Mouse (Mus musculus): ENCODE data around the gene Slc16a5. TPM values are rescaled to one million over a fixed set of nuclear protein-coding genes. Genes with fewer than 3 reads are reported as not detected.

Gene Slc16a5
- polyA plus RNA-seq, 1 experiment from 2014 or later = 0.09 TPM

DNA sequence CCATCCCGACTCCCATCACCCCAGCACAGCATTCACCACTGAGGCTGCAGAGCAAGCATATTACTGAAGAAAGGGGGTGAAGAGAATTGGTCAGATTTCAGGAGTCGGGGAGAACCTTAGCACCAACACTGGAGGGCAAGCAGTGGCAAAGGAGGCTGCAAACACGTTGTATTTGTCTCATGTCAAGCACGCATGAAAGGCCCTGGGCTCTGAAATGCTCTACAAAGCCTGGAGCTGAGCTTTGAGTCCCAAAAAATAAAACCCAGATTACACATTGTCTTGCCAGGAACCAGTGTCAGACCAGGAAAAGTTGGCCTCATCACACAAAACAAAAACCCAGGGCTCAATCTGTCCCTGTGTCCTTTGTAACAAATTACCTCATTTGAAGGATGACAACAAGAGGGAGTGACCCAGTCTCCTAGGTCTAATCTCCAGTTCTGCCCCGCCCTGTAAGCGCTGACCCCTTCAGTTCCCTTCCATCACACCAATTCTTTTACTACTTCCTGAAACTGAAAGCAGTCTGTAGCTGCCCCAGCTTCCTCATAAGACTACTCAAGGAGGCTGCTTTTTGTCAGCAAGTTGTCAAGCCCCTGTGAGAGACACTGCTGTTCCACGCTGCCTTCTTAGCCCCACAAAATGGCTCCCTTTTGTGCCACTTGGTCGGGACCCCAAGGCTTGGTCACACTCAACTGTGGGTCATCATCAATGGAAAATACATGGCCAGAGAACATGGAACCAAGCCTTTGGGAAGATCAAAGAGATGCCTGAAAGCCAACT, 50.3 kb downstream of the Slc16a5 start:
- H3K4me1 ChIP-seq = peaks cover 44% of the 10 kb centered on the region
- peak overlapping the region; percentile 90 for H3K4me2 ChIP-seq (replicated peaks)
- 21% methylated on average over 8 of the region's 8 CpGs for WGBS
- peak overlapping the region; percentile 95 for H3K4me3 ChIP-seq
- H3K36me3 ChIP-seq = peaks cover 4% of the 10 kb centered on the region
- H3K27me3 ChIP-seq (replicated peaks) = no peaks in the 10 kb centered on the region
- no peak for ATAC-seq (ENCODE audit: low FRiP score, low read depth)
- 0 out of 2 replicates have a peak overlapping the region, but pooled peaks have one; percentile 37 for H3K27ac ChIP-seq
- H3K9ac ChIP-seq = peak overlapping the region; percentile 99
- no peaks in the 10 kb centered on the region for H3K9me3 ChIP-seq

DNA sequence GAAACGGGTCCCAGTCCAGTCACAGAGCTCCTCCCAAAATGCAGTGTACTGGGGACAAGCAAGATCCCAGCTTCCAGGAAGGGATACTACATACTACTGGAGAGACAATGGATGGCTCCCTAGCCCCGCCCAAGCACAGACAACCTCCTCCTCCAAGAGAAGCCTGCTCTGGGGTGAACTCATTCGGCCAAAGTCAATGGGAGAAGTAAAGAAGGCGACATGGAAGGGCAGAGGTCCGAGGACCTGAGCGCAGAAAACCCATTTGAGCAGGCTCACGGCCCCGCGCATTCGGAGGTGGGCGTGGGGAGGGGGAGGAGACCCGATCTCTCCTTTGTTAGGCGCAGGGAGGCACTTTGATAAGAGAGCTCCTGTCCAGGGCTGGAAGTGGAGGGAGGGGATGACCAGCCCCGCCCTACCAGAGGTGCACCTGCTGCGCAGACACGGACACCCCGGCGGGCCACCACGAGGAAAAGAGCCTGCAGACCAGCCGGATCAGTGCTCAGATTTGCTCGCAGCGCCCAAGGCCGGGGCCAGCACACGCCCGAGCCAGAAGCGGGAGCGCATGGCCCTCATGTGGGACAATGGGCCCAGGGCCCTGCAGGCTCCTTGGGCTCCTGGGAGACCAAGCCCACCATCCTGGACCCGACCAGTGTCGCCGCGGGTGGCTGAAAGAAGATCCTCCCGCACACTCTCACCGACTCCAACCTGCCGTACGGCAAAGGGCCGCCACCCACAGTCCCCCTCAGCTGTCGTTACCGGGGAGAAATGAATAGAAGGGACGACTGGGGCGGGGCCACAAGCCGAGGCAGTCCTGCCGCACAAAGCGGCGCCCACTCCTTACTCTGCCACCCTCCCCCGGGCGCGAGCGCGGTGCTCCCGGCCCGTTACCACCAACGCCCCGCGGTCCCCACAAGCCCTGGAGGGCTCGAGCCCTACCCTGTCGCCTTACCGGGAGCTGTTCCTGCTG, 51.3 kb downstream of the Slc16a5 start:
- Histone ChIP-seq H3K9ac (peak overlapping the region; percentile 99), H3K4me2 (replicated peaks) (peak overlapping the region; percentile 90), H3K27me3 (replicated peaks) (no peaks in the 10 kb centered on the region), H3K27ac (peak overlapping the region; percentile 58), H3K9me3 (no peaks in the 10 kb centered on the region), H3K4me3 (peak overlapping the region; percentile 95), H3K4me1 (peaks cover 38% of the 10 kb centered on the region), H3K36me3 (peaks cover 4% of the 10 kb centered on the region)
- ATAC-seq (ENCODE audit: low FRiP score, low read depth) = peak; percentile 78
- WGBS = under 1% methylated on average over 57 of the region's 57 CpGs

DNA sequence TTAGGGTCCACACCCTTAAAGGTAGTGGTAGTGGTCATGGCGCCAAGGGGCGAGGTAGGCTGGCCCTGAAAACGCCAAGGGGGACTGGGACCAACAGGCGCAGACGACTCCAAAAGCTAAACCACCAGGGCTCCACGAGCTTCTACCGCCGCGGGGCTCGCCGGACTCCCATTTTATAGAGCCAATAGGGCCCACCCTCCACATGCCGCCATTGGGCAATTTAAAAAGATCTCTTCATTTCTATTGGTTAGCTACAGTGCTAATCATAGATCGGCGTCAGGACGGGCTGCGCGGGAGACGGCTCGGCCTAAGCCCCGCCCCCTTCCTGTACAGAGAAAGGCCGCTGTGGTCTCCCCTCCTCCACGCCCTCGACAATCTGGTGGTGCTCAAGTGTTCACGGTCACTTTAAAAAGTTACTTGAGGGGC, 52.0 kb downstream of the Slc16a5 start, which contains the start of gene Jpt1:
TSS of gene Jpt1 (minus strand) at position 150 of the 426 bp plus-strand sequence.
- Histone ChIP-seq H3K4me1 (peaks cover 33% of the 10 kb centered on the region), H3K4me2 (replicated peaks) (peak within 1 kb of the TSS; percentile 90), H3K9ac (peak within 1 kb of the TSS; percentile 99), H3K36me3 (no peaks in the 10 kb centered on the region), H3K27me3 (replicated peaks) (no peaks in the 10 kb centered on the region), H3K27ac (peak within 1 kb of the TSS; percentile 58), H3K9me3 (no peaks in the 10 kb centered on the region), H3K4me3 (peak within 1 kb of the TSS; percentile 95)
- peak; percentile 95 for ATAC-seq (ENCODE audit: low FRiP score, low read depth)
- under 1% methylated on average over 24 of the region's 24 CpGs for WGBS

- H3K27me3 ChIP-seq (replicated peaks) = no peaks in the 10 kb centered on the region
- no peak for ATAC-seq (ENCODE audit: low FRiP score, low read depth)
- WGBS = 79% methylated on average over 6 of the region's 6 CpGs
- H3K4me3 ChIP-seq = no peak overlapping the region
- H3K4me2 ChIP-seq (replicated peaks) = no peak overlapping the region; the same call in 1 of the 2 replicates
- H3K36me3 ChIP-seq = no peaks in the 10 kb centered on the region
- no peak overlapping the region for H3K9ac ChIP-seq
- H3K4me1 ChIP-seq = peaks cover 29% of the 10 kb centered on the region
- H3K9me3 ChIP-seq = no peaks in the 10 kb centered on the region
- H3K27ac ChIP-seq = no peak overlapping the region
Measured at GRCm38 (mm10) chr11:115515021-115515420, 52.7 kb downstream of the Slc16a5 start.

DNA sequence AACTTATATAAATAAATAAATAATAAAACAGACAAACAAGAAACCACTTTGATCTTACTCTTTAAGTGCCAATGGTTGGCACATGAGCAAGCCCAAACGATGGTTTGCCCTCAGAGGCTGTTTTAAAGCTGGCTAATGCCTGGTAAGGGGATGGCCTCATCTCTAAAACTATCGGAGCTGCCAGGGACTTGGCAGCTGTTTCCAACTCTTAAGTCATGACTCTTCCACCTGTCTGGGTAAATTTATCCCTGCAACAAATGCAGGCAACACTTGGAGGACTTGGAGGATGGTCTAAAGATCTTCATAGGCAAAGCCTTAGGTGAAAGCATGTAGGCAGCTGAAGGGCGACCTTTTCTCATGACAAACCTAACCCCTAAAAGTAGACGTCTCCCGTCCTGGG, 54.7 kb downstream of the Slc16a5 start:
- H3K27ac ChIP-seq = no peak overlapping the region
- ATAC-seq (ENCODE audit: low FRiP score, low read depth) = no peak
- 85% methylated on average over 5 of the region's 5 CpGs for WGBS
- H3K27me3 ChIP-seq (replicated peaks) = no peaks in the 10 kb centered on the region
- H3K4me2 ChIP-seq (replicated peaks) = no peak overlapping the region
- H3K9ac ChIP-seq = no peak overlapping the region
- H3K4me3 ChIP-seq = no peak overlapping the region
- H3K36me3 ChIP-seq = peaks cover under 1% of the 10 kb centered on the region; the same call in 1 of the 2 replicates
- no peaks in the 10 kb centered on the region for H3K9me3 ChIP-seq
- peaks cover 10% of the 10 kb centered on the region for H3K4me1 ChIP-seq

DNA sequence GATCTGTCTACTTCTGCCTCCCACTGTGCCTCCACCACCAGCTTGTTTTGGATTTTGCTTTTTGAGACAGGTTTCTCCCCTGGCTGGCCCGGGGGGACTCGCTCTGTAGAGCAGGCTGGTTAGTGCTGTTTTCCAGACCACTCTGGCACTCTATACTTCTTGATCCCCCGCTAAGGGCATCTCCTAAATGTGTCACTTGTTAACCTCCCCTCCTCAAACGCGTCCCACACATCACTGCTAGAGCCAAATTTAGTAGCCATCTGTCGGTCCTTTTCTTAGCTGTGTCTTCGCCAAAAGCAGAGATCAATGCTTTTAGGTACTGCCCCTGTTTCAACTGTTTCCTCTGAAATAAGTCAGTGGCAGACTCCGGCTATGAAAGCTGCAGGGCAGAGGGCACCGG, 56.4 kb downstream of the Slc16a5 start:
- Histone ChIP-seq H3K9me3 (no peaks in the 10 kb centered on the region), H3K4me1 (no peaks in the 10 kb centered on the region), H3K4me3 (no peak overlapping the region), H3K27ac (no peak overlapping the region), H3K36me3 (peaks cover 10% of the 10 kb centered on the region), H3K27me3 (replicated peaks) (no peaks in the 10 kb centered on the region), H3K9ac (no peak overlapping the region), H3K4me2 (replicated peaks) (no peak overlapping the region)
- no peak for ATAC-seq (ENCODE audit: low FRiP score, low read depth)
- WGBS = 74% methylated on average over 9 of the region's 9 CpGs

- Histone ChIP-seq H3K36me3 (peaks cover 16% of the 10 kb centered on the region), H3K4me3 (no peak overlapping the region), H3K9ac (no peak overlapping the region), H3K27me3 (replicated peaks) (no peaks in the 10 kb centered on the region), H3K4me1 (no peaks in the 10 kb centered on the region), H3K27ac (no peak overlapping the region), H3K9me3 (no peaks in the 10 kb centered on the region), H3K4me2 (replicated peaks) (no peak overlapping the region)
- no peak for ATAC-seq (ENCODE audit: low FRiP score, low read depth)
- 92% methylated on average over 3 of the region's 3 CpGs for WGBS
Measured at GRCm38 (mm10) chr11:115519581-115519980, 57.3 kb downstream of the Slc16a5 start.

GRCm38 (mm10) chr11:115520218-115520617, 57.9 kb downstream of the Slc16a5 start:
- WGBS = 79% methylated on average over 2 of the region's 2 CpGs
- no peaks in the 10 kb centered on the region for H3K4me1 ChIP-seq
- H3K4me2 ChIP-seq (replicated peaks) = no peak overlapping the region
- H3K9ac ChIP-seq = no peak overlapping the region
- no peak overlapping the region for H3K27ac ChIP-seq
- no peak for ATAC-seq (ENCODE audit: low FRiP score, low read depth)
- H3K9me3 ChIP-seq = no peaks in the 10 kb centered on the region
- no peak overlapping the region for H3K4me3 ChIP-seq
- H3K36me3 ChIP-seq = peaks cover 22% of the 10 kb centered on the region
- no peaks in the 10 kb centered on the region for H3K27me3 ChIP-seq (replicated peaks)

DNA sequence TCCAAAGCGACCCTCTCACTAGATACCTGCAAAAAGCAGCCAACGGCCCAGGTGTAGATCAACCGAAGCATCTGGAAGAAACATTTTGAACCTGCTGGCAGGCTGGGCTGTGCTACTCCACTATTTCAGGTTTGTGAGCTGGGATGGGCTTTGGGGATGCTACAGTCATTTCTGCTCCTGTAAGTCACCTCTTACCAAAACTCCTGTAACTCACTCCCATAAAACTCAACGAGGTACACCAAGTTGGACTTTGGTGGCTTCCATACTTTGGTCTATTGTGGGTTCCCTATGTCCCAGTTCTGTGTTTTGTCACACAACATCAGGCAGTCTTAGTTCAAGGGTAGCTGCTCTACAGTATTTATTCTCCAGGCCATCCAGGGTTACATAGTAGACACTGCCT, 58.8 kb downstream of the Slc16a5 start:
- no peak overlapping the region for H3K4me3 ChIP-seq
- no peak overlapping the region for H3K27ac ChIP-seq
- no peak overlapping the region for H3K4me2 ChIP-seq (replicated peaks)
- no peak for ATAC-seq (ENCODE audit: low FRiP score, low read depth)
- 83% methylated on average over 4 of the region's 4 CpGs for WGBS
- H3K36me3 ChIP-seq = peaks cover 29% of the 10 kb centered on the region
- no peaks in the 10 kb centered on the region for H3K27me3 ChIP-seq (replicated peaks)
- no peaks in the 10 kb centered on the region for H3K9me3 ChIP-seq
- no peak overlapping the region for H3K9ac ChIP-seq
- no peaks in the 10 kb centered on the region for H3K4me1 ChIP-seq

GRCm38 (mm10) chr11:115522238-115522637, 60.0 kb downstream of the Slc16a5 start:
- H3K36me3 ChIP-seq = peaks cover 40% of the 10 kb centered on the region
- H3K4me3 ChIP-seq = no peak overlapping the region
- ATAC-seq (ENCODE audit: low FRiP score, low read depth) = no peak
- H3K27ac ChIP-seq = no peak overlapping the region
- WGBS = 85% methylated on average over 2 of the region's 2 CpGs
- H3K4me1 ChIP-seq = no peaks in the 10 kb centered on the region
- H3K9ac ChIP-seq = no peak overlapping the region
- H3K9me3 ChIP-seq = no peaks in the 10 kb centered on the region
- H3K4me2 ChIP-seq (replicated peaks) = no peak overlapping the region
- H3K27me3 ChIP-seq (replicated peaks) = no peaks in the 10 kb centered on the region

DNA sequence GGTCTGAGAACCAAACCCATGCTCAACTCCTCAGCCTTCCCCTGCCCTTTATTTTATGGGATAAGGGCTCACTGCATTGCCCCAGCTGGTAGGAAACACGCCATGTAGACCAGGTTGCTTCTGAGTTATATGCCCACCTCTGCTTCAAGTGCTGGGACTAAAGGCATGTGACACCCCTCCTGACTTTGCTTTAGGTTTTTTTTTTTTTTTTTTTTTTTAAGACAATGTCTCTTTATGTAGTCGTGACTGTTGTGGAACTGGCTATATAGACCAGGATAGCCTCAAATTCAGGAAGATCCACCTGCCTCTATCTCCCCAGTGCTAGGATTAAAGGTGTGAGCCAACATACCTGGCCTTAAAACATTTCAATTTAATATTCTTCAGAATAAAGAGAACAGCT, 60.4 kb downstream of the Slc16a5 start:
- Histone ChIP-seq H3K4me3 (no peak overlapping the region), H3K4me2 (replicated peaks) (no peak overlapping the region), H3K27ac (no peak overlapping the region), H3K36me3 (peaks cover 44% of the 10 kb centered on the region), H3K9ac (no peak overlapping the region), H3K27me3 (replicated peaks) (no peaks in the 10 kb centered on the region), H3K4me1 (no peaks in the 10 kb centered on the region), H3K9me3 (no peaks in the 10 kb centered on the region)
- 70% methylated on average over 2 of the region's 2 CpGs for WGBS
- no peak for ATAC-seq (ENCODE audit: low FRiP score, low read depth)

All from neural tube, embryonic 12.5 days (tissue).